Mouse (Mus musculus) CD4-positive, CD25-positive, alpha-beta regulatory T cell, adult 2 months (primary cell): ENCODE measurements at regions not wholly inside any gene's neighbourhood (a gene's known extent, or its start where the extent isn't known, plus 50 kb on each side); places are given as distances from the start of the nearest gene placed in this dataset.

Experiments
- DNase-seq: peaks from one replicate; pipeline ENCODE4 v3.0.0-alpha.2; 2012; ENCODE audit warnings: low read depth, low spot score

DNA sequence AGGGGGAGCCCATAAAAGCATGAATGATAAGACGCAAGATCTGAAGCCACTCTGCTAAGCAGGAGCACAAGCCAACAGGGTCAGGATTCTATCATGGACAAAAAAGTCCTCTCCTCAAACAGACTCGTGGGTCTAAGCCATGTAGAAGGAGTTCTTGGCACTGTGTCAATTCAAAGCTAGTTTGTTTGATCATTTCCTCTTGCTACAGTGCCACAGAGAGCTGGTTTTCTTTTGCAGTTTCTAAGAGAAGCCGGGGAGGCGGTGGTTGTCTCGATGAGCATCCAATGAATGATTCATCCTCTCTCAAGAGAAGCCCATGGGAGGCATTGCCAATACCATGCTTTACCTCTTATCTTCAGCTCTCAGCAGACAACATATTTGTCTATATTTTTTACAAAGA, 284.6 kb upstream of the Noct start:
- no peak for DNase-seq

DNA sequence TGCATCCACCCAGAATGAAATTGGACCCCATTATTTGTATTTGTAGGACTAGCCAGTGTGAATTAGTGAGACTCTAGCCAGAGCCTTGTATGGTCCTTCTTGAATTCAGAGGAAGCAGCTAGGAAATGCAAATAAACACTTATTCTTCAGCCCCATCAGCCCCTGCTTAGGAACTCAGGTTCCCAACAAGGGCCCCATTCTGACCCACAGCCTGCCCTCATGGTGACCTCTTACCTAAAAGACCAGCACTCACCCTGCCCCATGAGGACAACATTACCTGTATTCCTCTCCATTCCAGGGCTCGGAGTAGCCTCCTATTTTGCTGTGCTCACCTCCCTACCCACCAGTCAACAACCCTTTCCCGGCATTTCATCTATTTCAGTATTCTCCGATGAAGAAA, 283.6 kb upstream of the Noct start:
- no peak for DNase-seq

GRCm38 (mm10) chr3:50953456-50953855, 270.8 kb upstream of the Noct start:
- no peak for DNase-seq

- DNase-seq: no peak
Observed at GRCm38 (mm10) chr3:50970386-50970785, 253.9 kb upstream of the Noct start.

DNA sequence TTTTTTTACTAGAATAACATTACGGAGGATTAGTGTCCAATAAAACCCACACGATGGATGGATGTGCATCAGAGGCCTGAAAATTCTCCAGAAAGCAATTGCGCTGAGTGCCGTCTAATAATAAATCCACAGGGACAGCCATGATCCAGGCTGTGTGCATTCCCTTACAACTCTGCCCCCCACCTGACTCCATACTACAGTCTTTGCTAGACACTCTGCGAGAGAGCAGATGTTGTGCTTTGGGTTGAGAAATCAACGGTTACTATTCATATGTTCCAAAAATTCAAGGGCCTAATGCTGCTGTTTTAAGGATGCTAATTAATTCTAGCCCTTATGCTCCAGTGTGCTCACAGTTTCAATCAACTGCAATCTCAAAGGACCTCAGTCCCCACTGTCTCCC, 251.2 kb upstream of the Noct start:
- DNase-seq: no peak

DNA sequence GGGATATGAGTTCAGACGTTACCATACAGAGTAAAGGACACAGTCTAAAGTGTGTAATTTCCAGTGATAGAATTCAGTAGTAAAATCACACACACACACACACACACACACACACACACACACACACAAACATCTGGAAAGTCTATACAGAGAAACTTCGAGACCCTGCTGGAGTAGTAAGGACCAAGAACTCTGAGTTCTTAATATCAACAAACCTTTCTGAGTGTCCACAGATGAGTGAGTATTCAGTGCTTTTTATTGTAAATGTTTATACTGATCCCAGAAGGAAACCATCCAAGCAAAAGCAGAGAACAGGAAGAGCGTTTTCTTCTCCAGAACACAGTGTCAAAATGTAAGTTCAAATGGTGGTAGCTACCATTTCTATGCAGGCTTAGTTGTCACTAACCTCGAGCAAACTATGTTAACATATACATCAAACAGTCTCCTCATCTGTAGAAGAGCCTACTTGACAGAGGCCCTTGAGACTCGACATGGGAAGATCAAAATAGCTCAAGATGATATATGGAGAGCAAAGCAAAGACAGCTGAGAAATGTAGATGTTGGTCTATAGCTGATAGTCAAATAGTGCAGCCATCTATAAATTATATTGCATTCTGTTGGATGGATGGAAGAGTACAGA, 248.0 kb upstream of the Noct start:
- DNase-seq: no peak

- no peak for DNase-seq
Observed at GRCm38 (mm10) chr3:50976818-50977217, 247.4 kb upstream of the Noct start.

- no peak for DNase-seq
Observed at GRCm38 (mm10) chr3:50978636-50979035, 245.6 kb upstream of the Noct start.

- no peak for DNase-seq
Observed at GRCm38 (mm10) chr3:50979592-50979991, 244.7 kb upstream of the Noct start.

DNA sequence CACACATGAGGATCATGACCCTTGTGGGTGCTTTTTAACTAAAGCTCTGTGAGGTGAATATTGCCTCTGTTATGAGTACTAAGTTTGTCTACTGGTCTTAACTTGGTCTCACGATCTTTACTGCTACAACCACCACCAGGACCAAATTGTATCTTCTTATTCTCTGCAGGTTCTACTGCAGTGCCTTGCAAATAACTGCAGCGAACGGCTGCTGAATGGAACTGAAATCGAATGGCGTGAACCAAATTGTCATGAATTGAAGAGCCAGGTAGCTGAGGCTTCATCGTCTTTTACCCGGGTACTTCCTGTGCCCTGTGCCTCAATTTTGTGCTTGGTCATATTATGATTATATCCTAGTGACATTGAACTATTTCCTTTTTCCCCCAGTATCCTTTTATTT, 242.5 kb upstream of the Noct start:
- DNase-seq: no peak

- no peak for DNase-seq
Observed at GRCm38 (mm10) chr3:50982649-50983048, 241.6 kb upstream of the Noct start.

GRCm38 (mm10) chr3:50983126-50983525, 241.1 kb upstream of the Noct start:
- DNase-seq: no peak

DNA sequence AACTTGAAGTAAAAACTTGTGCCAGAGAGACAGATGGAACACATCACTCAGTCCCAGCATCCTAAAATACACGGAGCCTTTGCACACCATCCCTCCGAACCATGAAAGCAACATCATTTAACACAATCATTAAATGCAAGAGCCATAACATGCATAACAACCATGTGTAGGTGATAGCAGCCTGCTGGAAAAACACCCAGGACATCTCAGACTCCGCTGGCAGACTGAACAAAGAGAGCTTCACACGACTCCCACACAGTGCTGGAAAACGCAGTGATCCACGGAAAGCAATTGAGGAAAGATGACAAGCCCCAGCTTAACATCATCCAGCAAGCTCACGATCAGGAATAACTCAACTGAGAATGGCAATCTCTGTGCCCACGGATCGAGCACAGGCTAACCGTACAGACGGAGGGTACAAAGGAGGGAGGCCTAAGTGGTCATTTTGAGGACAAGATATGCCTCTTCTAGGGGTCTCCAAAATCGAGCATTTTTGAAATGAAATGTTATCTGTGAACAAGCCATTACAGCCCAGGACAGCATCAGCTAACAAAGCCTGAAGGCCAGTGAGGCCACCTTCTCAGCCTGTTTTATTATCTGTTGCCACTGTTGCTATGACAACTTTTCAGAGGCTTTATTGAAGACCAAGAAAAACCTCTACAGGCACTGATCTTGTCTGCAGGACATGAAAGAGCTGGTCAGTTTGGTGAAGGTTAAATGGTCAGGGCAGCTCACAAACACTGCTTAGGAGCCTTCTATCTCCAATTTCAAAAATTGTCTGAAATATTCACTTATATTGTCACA, 240.1 kb upstream of the Noct start:
- no peak for DNase-seq

DNA sequence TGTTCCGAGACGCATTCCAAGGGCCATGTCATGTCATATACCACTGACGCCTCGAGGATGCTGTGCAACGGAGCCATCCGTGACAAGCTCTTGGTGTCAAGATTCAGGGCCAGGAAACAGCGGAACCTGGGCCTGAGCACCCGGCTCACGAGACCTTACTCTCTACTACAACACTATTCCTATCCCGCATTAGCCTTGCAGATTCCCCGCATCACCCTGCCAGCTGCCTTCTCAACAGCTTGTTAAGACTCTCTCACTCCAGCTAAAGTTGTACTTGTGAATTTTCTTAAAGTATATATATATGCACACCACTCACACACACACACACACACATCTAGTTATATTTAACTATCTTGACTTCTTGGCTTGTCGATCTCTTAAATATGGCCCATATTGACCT, 236.4 kb upstream of the Noct start:
- no peak for DNase-seq

- DNase-seq: no peak
Observed at GRCm38 (mm10) chr3:50990810-50991209, 233.4 kb upstream of the Noct start.

DNA sequence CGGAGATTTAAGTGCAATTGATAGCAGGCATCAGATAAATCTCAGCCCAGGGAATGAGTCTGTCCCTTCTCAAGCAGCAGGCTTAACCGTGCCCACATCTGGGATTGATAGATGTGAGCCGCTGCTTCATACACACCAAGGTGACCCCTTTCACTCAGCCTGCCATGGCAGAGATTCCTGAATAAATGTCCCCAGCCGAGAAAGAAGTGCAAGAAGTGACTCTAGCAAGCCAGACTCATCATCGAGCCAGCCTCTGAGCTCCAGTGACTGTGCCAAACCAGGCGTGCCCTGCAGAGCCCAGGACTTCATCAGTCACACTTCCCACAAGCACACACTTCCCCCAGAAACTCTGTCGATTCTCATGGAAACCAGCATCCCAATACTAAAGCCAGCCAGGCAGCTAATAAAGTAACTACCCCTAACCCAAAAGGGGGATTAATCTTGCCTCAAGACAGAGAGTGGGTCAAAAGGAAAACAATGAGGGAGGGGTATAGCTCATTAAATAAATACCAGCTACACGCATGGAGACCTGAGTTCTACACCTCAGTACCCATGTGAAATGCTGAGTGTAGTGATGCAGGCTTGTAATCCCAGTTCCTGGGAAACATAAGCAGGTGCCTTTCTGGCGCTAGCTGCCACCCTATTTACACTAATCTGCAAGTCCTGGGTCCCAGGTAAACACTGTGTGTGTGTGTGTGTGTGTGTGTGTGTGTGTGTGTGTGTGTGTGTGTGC, 231.5 kb upstream of the Noct start:
- DNase-seq: no peak

- DNase-seq: no peak
Observed at GRCm38 (mm10) chr3:50999745-51000144, 224.5 kb upstream of the Noct start.

DNA sequence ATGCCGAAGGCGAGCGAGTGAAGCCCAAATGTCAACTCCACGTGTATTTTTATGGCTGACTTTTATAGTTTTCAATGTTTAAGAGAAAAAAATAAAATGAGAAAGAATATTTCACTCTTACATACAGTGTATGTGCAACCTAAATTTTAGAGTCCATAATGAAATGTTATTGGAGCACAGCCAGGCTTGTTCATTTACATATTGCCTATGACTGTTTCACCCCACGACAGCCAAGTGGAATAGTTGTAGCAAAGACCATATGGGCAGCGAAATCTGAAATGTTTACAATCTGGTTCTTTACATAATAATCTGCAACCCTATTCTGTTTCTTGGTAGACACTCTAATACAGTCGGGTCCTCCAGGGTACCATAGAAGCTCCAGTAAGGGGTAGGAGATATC, 223.3 kb upstream of the Noct start:
- DNase-seq: no peak

GRCm38 (mm10) chr3:51002662-51003061, 221.6 kb upstream of the Noct start:
- DNase-seq: no peak

DNA sequence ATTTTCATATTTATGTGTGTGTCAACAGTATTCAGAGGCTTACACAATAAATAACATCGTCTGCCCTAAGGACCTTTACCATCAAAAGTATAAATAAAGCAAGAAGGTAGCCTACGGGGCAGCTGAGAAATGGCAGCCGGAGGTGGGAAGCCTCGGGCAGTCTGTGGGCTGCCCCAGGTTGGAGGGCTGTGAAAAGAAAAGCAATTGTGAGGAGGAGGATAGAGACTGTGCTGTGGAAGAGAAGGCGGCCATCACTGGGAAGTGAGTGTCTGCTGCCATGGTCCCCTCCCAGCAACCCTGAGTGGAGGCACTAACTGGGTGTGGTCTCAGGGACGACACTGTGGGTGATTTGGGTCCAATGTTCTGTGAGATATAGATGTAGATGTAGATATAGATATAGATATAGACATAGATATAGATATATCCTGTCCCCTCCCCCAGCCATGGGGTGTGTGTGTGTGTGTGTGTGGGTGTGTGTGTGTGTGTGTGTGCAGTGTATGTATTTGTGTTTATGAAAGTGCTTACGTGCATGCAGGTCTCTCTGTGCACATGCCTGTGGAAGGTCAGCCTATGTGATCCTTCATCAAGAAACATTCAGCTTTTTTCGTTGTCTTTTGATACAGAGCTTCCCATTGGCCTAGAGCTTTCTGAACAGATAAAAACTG, 220.6 kb upstream of the Noct start:
- DNase-seq: no peak

DNA sequence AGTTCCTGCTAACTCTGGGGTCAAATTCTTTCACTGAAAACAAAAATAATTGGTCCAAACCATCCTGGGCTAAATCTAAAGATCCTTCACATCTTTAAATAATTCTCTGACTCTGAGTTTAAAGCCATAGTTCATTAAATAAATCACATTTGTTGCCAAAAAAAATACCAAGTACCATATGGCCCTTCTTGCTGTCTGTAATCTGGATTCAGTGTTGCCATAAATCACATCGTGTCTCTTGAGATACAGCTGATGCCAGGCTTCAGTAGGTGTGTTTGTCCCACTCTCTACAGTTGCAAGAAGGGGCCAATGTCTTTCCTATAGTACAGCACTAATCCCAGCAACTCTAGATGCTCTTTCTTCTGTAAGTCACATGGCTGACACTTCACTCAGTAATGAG, 220.0 kb upstream of the Noct start:
- DNase-seq: no peak

GRCm38 (mm10) chr3:51009098-51009497, 215.1 kb upstream of the Noct start:
- no peak for DNase-seq
